Mouse (Mus musculus) G1E (cell line): ENCODE measurements around the gene Tor1b.

Experiments used
- CTCF ChIP-seq: IDR thresholded peaks from 2 replicates; pipeline ENCODE4 v1.5.1; 2012; ENCODE audit warnings: low read depth, low read length, inconsistent platforms, mixed read lengths
- GATA1 ChIP-seq: IDR thresholded peaks from 2 replicates; pipeline ENCODE4 v1.6.1; 2012; ENCODE audit warnings: borderline replicate concordance, low read length, inconsistent platforms, mixed read lengths
- TAL1 ChIP-seq: conservative IDR thresholded peaks from 2 replicates; pipeline ENCODE4 v1.6.1; 2012; ENCODE audit warnings: low read depth, low read length, inconsistent platforms, mixed read lengths

GRCm38 (mm10) chr2:30918126-30918525, 34.6 kb upstream of the Tor1b start:
- TF ChIP-seq GATA1 (no peak), CTCF (no peak), TAL1 (no peak)
